Mouse (Mus musculus): ENCODE results near the gene Syde2.
A peak's percentile ranks its signal among the peaks of the same experiment; 100 is the strongest.
"Not testable (repeated sequence)": the region's sequence is repeated elsewhere in the genome, so short reads cannot be mapped to it uniquely, and the experiment has no call there.

Gene Syde2

DNA sequence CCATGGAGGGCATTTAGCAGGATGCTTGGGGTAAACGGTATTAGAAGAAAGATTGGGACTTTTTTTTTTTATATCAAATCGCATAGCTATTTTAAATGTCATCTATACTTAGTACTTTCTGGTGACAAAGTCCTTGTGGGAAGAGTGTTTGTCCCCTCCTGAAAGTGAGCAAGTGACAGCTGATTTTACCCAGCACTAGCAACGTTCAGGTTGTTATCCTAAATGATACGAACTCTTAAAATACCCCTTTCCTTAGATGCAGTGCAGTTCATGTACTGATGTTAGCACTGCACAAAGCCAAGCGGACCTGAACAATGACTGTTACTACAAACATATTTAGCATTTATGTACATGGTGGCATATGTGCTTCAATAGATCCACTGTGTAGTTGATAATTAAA, 20.9 kb upstream of the Syde2 start:
- no peak for DNase-seq (ENCODE audit: low read depth)

DNA sequence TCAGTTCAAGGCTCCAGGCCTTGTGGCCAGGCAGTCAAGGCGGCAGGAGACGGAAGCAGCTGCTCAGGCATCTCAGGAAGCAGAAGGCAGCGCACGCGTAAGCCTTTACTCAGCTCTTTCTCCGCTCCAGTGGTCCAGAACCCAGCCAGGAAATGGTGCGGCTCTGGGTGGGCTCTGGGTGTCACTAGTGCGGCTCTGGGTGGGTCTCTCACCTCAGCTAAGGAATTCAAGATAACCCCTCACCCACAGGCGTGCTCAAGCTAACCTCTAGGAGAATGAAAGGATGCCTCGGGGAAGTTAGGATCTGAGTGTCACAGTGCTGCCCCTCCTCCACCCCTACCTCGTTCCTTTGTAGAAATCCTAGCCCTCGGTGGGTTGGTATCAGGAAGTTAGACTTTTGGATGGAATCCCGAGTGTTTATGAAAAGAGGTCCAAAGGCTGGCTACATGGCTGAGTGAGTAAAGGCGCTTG, 18.6 kb upstream of the Syde2 start:
- no peak for DNase-seq (ENCODE audit: low read depth)

DNA sequence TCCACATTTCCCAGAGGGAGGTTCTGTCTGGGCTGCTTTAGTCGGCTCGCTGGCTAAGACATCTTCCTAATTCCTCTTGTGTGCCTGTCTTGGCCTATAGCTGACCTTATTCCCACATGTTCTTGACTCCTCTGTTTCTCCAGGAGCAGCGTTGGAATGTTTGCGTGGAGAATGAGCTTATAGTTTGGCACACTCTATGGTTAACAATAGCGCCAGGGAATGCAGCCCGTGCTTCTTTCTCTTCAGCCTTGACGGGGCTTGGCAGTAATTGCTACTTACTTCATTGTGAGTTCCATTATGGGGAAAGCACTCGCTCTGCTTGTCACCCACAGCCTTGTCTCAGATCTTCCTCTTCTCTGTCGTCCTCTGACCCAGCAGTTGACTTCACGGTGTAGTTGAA, 16.2 kb upstream of the Syde2 start:
- no peak for DNase-seq (ENCODE audit: low read depth)

DNA sequence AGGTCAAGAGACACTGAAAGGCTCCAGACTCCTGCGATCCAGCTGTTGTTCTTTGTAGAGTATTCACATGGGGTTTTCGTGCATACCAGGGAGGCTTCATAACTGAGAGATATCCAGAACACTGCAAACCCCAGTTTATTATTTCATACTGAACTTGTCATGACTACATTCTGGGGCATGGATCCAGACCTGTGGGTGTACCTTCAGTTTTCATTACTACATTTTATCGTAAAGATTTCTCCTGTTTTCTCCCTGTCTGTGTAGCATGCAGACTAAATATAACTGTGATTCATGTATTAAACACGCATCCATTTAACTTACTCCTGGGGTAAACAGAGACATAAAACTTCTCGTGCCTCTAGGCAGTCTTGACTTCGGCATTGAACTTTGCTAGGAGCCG, 12.7 kb upstream of the Syde2 start:
- no peak for DNase-seq (ENCODE audit: low read depth)

DNA sequence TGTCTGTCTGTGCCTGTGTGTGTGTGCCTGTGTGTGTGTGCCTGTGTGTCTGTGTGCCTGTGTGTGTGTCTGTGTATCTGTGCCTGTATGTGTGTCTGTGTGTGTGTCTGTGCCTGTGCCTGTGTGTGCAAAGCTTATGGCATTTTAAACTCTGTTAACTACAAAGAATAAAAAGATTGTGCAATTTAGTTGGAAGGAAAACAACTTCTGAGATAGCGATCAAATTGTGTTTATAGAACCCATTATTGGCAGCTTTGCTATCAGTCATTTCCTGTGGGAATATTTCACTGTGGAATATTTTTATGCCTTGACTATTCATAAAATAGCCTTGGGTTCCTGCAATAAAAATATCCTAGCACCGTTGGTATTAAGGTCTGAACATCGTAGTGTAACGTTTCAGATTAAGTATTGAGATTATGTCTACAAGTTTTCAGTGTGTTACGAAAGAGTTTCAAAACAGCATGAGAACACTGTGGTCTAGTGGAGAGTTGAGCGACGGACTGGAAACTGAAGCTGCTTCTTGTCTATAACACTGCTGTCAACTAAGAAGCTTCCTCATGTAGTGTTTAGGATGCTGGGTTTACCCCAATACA, 2.2 kb upstream of the Syde2 start:
- DNase-seq (ENCODE audit: low read depth), result no peak

DNA sequence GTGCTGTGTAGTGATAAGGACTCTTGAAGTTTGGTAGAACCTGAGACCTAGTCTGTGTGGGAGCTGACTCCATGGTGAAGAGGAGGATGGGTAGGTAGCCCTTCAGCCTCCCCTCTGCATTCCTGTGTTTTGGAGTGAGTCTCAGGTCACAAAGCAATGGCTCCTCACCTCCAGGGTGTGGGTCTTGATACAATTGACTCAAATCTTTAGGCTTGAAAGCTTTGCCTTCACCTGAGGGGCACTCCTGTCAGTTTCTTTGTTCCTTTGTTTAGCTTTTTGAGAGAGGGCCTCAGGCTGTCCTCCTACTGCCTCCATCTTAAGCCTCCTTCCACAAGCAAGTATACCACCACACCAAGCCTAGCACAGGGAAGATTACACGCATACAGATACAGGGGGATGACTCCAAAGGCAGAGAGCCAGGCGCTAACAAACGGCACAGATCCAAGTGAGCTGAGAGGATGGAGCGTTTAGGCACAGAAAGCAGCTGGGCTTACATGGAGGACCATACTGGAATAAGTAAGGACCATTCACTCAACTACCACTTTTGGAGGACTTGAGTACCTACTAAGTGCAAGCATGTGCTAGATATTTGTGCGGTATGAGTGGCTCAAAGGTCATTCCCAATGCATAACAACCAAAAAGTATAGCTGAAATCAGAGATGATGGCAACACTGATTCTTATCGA, 1.2 kb upstream of the Syde2 start:
- DNase-seq (ENCODE audit: low read depth), result no peak

DNA sequence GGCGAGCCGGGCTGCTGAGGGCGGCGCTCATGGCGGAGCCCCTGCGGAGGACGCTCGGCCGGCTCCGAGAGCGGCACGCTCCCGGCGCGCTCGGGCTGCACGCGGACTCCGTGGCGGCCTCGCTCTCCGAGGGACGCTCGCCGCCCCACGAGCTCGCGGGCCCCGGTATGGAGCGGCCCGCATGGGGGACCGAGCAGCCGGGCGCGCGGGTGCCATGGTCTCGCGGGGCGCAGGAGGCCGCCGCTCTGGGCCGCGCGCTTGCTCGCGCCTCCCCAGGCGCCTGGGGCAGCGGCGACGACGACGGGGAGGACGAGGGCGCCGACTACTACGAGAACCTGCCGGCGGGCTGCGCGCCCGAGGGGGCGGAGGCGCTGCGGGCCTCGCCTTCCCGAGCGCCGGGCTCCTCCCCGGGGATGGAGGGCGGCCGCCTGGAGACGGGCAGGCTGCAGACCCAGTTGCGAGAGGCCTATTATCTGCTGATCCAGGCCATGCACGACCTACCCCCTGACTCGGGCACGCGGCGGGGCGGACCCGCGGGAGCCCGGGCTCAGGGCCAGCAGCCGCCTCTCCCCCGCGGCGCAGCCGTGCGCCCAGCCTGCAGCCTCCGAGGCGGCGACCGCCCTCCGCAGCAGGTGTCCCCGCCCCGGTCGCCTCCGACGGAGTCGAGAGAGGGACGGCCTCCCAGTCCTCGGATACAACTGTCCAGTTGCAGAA, 457 bp downstream of the Syde2 start:
- peak; percentile 20 for DNase-seq (ENCODE audit: low read depth)

DNA sequence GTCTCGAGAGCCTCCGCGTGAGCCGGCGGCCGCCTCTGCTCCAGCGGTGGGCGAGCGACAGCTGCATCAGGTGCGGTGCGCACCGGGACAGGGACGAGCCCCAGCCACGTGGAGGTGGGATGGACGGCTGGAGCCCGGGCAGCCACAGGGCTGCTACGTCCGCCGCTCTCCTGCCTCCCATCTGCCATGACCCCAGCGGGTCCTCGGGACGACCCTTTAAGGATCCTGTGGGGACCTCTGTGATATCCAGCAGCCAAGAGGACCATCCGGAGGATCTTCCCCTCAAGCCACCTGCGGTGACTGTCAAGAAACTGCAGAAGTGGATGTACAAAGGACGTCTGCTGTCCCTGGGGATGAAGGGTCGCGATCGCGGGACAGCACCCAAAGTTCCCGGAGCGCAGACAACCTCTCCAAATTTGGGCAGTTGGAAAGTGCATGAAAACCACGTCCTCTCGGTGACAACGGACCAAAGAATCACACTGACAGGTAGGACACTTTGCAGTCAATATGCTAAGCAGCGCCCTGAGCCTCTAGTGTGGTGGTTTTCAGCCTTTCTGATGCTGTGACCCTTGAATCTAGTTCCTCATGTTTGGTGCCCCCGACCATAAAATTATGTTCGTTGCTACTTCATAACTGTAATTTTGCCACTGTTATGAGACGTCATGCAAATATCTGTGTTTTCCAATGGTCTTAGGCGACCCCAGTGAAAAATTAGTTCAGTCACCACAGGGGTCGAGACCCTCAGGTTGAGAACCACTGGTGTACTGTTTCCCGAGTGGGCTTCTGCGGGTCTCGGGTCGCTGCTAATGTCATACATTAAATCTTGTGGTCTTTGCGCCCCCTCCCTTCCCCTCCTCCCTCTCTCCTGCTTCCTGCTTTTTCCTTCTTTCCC, 1.3 kb downstream of the Syde2 start:
- no peak for DNase-seq (ENCODE audit: low read depth)

DNA sequence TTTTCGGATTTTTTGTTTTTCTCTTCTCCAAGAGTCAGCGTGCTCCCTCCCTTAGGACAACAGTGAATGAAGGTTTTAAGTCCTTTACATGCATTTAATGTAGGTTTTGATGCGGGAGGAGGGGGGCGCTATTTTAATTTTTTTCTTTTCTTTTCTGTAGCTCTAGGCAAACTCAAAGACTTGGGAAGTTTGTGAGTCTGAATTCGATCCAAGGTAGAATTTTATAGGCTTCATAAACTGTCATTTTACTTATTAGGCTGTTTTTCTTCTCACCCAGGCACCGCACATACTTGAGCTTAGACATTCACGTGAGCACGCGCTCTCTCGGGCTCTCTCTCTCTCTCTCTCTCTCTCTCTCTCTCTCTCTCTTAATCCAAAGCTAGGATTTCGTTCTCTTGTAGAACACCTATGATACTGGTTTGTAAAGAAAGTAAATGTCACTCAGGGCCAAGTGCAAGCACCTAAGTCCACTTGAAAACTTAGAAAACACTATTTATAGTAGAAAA, 2.0 kb downstream of the Syde2 start:
- DNase-seq (ENCODE audit: low read depth), result no peak

DNA sequence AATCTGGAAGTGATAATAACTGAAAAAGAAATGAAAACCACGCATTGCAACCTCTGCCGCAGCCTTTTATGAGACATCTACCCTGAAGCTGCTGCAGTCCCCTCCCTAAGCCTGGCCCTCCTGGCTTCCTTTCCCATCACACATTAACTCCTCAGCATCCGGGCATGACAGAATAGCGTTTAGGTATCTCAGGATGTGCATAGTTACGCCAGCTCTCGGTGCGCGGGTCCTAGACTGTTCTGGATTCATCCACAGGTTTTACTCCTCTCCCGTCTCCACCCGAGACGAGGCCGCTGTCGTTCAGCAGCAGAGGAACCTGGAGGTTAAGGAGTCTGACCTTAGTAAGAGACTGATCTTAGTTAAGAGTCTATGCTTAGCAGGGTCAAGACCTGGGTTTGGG, 3.5 kb downstream of the Syde2 start:
- DNase-seq (ENCODE audit: low read depth), result no peak

DNA sequence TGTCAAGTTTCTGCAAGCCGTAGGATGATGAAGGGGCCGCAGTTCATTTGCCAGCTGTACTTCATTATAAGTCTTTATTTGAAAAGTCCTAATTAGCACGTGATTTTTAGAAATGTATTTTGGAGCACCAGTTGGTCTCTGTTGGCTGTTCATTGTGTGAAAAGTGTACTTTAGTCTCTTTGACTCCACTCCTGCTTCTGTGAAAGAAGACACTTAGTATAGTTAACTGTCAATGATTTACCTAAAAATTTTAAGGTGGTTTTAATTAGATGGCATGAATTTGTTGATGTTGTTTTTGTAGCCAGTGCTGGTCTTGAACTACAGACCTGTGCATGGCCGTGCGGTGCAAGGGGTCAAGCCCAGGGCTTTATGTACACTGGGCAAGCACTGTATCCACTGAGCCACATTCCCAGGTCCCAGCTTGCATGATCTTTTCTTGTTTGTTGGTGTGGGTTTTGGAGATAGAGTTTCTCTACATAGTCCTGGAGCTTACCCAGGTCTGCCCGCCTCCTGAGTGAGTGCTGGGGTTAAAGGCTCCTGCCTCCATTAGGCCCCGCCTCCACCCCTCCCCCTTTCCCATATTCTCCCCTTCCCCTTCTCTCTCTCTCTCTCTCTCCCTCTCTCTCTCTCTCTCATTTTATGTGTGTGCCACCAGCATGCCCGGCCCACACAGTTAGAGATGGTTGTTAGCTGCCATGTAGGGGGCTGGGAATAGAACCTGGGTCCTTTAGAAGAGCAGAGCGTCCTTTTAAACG, 4.5 kb downstream of the Syde2 start:
- no peak for DNase-seq (ENCODE audit: low read depth)

DNA sequence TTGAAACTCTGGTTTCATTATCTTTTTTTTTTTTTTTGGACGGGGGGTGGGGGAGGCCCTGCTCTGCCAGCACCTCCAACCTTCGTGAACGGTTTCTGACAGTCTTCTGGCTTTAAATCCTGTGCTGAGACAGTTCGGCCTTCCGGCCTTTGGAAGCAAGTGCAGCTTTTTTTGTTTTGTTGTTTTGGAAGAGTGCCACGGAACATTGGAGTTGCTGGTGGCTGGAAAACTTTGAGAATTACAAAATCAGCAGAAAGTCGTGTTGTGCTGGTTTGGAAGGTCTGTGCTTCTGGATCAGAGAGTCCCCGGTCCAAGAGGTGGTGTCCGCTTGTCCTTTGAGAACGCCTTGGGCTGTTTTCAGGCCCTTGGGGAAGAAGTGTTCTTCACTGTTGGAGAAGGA, 5.1 kb downstream of the Syde2 start:
- no peak for DNase-seq (ENCODE audit: low read depth)

DNA sequence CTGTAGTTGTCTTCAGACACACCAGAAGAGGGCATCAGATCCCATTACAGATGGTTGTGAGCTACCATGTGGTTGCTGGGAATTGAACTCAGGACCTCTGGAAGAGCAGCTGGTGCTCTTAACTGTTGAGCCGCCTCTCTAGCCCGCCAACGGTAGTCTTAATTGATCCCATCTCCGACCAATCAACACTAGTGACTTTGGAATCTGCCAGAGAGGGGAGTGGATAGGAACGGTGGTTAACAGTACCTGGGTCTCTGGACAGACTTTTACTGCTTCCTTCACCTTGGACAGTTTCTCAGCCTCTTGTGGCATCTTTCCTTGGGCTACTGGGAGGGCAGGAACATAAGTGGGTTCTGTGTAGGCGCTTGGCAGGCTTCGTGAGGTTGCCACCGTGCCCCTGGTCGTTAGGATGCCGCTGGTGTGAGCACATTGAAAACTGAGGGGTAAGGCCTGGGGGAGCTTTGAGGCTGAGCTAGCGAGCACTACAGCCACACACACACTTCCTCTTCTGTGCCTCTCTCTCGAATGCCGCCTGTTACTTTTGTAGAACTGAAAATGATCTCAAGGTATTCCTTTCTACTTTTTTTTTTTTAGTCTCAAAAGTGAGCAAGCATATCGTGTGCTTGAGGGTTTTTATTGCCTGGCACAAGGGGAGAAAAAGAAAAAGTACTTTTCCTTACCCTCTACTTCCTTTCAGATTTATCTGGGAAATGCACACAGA, 6.0 kb downstream of the Syde2 start:
- DNase-seq (ENCODE audit: low read depth), result no peak

DNA sequence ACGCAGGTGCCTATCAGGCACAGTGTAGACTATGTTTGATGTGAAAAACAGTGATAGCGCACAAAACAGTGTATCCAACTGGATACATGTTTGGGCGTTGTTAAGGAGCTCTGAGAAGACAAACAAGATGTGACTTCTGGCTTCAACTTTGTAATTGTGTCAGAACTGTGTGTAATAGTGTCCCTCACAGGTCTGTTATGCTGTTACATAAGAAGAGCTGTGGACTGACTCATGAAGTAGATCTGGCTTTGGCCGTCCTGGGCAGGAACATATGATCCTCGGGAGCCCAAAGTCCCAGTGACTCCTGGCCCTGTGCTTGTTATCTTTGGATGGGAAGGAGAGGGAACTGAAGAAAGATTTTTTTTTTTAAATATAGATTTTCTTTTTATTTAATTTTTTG, 7.8 kb downstream of the Syde2 start:
- no peak for DNase-seq (ENCODE audit: low read depth)

DNA sequence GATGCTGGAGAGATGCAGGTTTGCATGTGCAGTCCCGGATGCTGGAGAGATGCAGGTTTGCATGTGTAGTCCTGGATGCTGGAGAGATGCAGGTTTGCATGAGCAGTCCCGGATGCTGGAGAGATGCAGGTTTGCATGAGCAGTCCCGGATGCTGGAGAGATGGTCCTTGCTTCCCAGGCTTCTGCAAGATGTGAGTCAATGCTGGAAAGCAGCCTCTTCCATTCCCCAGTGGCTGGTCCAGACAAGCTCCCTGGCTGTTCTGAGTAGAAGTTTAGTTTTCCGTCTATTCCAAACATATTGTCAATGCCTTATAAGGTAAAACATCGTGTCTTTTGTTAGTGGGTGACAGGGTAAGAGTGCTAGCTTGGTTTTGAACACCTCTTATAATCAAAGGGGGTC, 8.9 kb downstream of the Syde2 start:
- DNase-seq (ENCODE audit: low read depth), result not testable (repeated sequence)

DNA sequence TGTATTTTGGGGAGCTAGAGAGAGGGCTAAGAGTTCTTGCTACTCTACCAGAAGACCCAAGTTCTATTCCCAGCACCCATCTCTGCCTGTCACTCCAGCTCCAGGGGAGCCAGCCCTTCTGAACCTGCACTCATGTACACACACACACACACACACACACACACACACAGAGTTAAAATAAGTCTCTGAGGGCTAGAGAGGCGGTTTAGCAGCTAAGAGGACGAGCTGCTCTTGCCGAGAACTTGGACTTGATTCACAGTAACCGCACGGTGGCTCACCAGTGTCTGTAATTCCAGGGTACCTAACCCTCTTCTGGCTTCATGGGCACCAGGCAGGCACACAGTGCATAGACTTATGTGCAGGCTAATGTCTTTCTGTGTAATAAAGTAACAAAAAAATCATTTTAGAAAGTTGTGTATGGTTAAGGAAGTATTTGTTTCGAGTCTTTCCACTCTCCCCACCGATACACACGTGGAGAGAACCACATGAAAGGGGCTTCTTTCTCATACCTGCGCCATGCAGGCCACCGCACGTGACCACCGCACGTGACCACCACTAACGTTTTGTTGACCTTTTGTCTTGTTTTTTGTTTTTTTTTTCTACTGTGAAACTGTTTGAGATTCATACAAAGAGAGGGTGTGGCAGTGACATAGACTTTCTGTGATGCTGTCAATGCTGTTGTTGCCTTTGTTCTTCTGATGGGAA, 16.8 kb downstream of the Syde2 start:
- DNase-seq (ENCODE audit: low read depth), result peak; percentile 45

DNA sequence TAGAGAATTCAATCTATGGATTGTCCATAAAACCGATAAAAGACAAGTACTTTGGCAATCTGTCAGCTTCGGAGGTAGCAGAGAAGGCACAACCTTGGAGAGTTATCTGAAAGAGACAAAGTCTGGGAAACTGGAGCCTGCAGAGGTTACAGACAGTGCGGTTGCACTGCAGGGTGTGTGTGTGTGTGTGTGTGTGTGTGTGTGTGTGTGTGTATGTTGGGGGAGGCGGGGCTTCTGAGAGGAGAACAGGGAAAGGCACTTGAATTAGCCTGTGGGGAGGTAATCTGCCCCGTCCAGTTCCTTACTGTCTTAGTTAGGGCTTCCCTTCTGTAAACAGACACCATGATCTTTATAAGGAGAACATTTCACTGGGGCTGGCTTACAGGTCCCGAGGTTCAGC, 20.2 kb downstream of the Syde2 start:
- DNase-seq (ENCODE audit: low read depth), result no peak

DNA sequence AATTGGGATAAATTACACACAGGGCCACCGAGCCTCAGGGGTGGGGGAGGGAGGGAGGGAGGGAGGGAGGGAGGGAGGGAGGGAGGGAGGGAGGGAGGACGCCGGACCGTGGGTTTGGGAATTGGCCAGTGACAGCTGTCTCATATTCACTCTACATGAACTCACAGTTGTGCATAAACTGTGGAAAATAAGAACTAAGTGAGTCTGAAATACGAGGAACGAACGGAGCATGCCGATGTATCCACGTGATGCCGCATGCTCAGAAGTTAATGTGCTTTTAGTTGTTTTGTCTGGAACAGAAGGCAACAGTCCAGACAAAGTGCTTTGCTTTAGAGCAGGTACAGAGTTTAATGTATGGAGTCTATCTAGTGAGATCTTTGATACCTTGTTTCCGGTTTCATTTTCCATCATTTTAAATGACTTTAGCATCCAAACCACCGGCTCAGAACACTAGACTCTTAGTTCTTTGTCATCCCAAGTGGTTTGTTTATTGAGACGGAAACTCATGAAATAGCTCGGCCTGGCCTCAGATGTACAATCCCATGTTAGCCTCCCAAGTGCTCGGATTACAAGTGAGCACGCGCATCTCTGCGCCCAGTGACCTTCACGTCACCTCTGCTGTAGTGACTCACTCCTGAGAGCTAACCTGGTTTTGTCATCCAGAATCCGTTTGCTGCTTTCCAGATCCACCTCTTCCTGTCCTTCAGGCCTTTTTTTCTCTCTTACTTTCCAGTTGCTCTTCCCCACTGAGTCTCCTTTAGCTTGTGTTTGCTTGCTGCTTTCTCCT, 22.4 kb downstream of the Syde2 start:
- no peak for DNase-seq (ENCODE audit: low read depth)

DNA sequence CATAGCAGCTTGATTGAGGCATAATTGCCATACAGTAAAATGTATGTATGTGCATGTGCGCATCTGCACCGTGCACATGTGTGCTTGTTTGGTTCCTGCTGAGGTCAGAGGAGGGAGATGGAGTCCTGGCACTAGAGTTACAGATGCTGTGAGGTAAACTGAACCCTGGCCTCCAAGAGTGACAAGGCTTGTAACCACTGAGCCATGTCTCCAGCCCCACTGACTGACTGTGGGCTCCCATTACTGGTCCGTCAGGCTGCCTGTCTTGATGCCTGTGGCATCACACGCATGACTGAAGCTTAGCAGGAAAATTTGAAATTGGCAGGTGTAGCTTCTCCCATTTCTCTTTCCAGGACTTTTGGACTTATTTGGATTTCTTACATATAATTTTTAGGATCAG, 23.1 kb downstream of the Syde2 start:
- DNase-seq (ENCODE audit: low read depth), result no peak

Data from induced T-regulatory cell, adult 2 months (primary cell).